Mouse (Mus musculus): ENCODE results near the gene Tpd52l2. TPM values are rescaled to one million over a fixed set of nuclear protein-coding genes. Genes with fewer than 3 reads are reported as not detected.
A peak's percentile ranks its signal among the peaks of the same experiment; 100 is the strongest.

The Tpd52l2 gene
- polyA plus RNA-seq, 1 experiment from 2014 or later = 88.2 TPM

DNA sequence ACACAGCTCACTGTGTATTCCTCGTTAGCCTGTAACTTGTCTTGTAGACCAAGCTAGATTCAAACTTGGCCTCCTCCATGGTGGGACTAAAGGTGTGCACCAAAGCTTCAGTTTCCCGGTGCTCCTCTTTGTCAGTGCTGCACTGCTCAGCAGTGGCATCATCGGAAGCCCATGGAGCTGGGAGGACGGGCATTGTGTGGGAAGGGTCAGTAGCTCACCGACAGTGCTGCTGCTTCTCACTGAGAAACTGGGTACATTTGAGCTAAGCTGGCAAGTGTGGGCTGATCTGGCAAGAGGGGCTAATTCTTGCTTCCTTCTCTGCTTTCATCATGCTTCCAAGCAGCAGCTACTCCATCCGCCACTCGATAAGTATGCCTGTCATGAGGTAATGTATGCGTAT is 14.3 kb downstream of the Tpd52l2 start:
- Histone ChIP-seq H3K4me2 (replicated peaks; ENCODE audit: low read depth) (no peak overlapping the region), H3K9me3 (ENCODE audit: control insufficient read depth) (no peaks in the 10 kb centered on the region), H3K27me3 (replicated peaks; ENCODE audit: control insufficient read depth, insufficient read depth, low read length) (no peaks in the 10 kb centered on the region), H3K4me3 (ENCODE audit: low read depth, low read length) (no peak overlapping the region), H3K9ac (ENCODE audit: low read depth, low read length) (no peak overlapping the region), H3K4me1 (replicated peaks; ENCODE audit: control insufficient read depth, insufficient read depth, low read length) (no peaks in the 10 kb centered on the region), H3K36me3 (ENCODE audit: control insufficient read depth, insufficient read depth) (peaks cover 82% of the 10 kb centered on the region), H3K27ac (ENCODE audit: low read depth, low read length) (no peak overlapping the region)
- no peak for ATAC-seq
- no peak for TF ChIP-seq CTCF (IDR thresholded peaks at IDR 0.05; ENCODE audit: low read depth)
- 96% methylated on average over 8 of the region's 8 CpGs for WGBS

DNA sequence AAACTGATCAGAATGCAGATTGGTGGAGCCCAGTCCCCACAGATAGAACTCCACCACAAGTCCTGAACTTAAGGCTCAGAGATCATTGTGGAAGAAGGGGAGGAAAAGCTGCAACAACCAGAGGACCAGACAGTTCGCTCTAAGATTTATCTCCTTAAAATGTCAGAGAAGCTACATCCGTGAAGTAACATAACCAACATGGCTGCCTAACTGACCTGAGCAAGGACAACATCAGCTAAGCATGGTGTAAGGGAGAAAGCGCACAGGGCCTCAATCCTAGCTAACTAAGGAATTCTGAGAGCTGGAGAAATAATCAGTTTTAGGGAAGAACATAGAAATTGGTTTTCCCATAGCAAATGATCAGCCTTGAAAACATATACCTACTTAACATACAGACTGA is 22.3 kb downstream of the Tpd52l2 start:
- Histone ChIP-seq H3K9ac (ENCODE audit: low read depth, low read length) (peak overlapping the region; percentile 83; the same call in 1 of the 2 replicates), H3K4me3 (ENCODE audit: low read depth, low read length) (peak overlapping the region; percentile 65)
- TF ChIP-seq CTCF (IDR thresholded peaks at IDR 0.05; ENCODE audit: low read depth) = no peak

DNA sequence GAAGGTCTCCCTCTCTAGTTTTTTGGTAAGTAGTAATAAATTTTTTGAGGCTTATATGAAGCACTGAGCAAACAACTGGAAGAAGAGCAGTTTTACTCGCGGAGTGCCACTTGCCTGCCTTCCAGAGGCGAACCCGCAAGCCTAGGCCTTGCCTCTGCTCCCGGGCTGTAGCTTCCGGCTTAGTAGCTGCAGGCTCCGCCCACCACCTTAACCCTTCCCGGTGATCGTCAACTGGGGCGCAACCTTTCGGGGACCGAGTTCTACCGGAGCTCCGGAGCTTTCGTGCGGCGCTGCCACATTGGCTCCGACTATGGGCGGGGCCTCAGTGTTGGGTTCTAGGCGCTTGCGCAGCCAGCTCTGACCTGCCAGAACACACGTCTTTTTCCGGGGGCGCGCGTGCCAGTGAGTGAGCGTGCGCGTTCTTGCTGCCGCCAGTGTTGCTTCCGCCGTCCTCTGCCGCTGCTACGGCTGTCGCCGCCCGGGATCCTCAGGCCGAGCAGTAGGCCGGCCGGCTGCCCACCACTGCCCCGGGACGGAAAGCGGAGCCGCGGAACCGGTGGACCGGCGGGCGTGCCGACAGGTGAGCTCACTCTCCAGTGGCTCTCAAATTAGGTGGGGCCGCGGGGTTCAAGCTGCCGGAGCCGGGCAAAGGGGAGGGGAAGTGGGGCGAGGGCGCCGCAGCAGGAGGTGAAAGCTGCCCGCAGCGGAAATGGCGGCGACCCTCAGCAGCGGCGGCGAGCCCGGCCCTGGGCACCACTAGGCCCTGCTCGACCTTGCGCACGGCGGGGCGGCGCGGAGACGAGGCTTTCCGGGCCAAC is 23.4 kb downstream of the Tpd52l2 start, which contains the start of gene Dnajc5:
TSS of gene Dnajc5 (plus strand) at position 368 of the 818 bp plus-strand sequence.
- peak within 1 kb of the TSS; percentile 69 for H3K4me2 ChIP-seq (replicated peaks; ENCODE audit: low read depth)
- H3K36me3 ChIP-seq (ENCODE audit: control insufficient read depth, insufficient read depth) = peaks cover 20% of the 10 kb centered on the region
- peak within 1 kb of the TSS; percentile 65 for H3K4me3 ChIP-seq (ENCODE audit: low read depth, low read length)
- peak within 1 kb of the TSS; percentile 83 for H3K9ac ChIP-seq (ENCODE audit: low read depth, low read length)
- peak; percentile 97 for ATAC-seq
- H3K27me3 ChIP-seq (replicated peaks; ENCODE audit: control insufficient read depth, insufficient read depth, low read length) = no peaks in the 10 kb centered on the region
- WGBS = under 1% methylated on average over 74 of the region's 74 CpGs
- no peaks in the 10 kb centered on the region for H3K9me3 ChIP-seq (ENCODE audit: control insufficient read depth)
- H3K4me1 ChIP-seq (replicated peaks; ENCODE audit: control insufficient read depth, insufficient read depth, low read length) = peaks cover 9% of the 10 kb centered on the region; the same call in 1 of the 2 replicates
- TF ChIP-seq CTCF (IDR thresholded peaks at IDR 0.05; ENCODE audit: low read depth) = 0 out of 2 replicates have a peak, but pooled peaks have one; percentile 2
- peak within 1 kb of the TSS; percentile 93 for H3K27ac ChIP-seq (ENCODE audit: low read depth, low read length)

More for the DNA sequence above, 22.3 kb downstream of the Tpd52l2 start:
- Histone ChIP-seq H3K9me3 (ENCODE audit: control insufficient read depth) (no peaks in the 10 kb centered on the region), H3K4me1 (replicated peaks; ENCODE audit: control insufficient read depth, insufficient read depth, low read length) (peaks cover 9% of the 10 kb centered on the region; the same call in 1 of the 2 replicates), H3K27ac (ENCODE audit: low read depth, low read length) (peak overlapping the region; percentile 93), H3K27me3 (replicated peaks; ENCODE audit: control insufficient read depth, insufficient read depth, low read length) (no peaks in the 10 kb centered on the region), H3K36me3 (ENCODE audit: control insufficient read depth, insufficient read depth) (peaks cover 29% of the 10 kb centered on the region), H3K4me2 (replicated peaks; ENCODE audit: low read depth) (peak overlapping the region; percentile 69)
- WGBS = 74% methylated on average over 3 of the region's 3 CpGs
- no peak for ATAC-seq

DNA sequence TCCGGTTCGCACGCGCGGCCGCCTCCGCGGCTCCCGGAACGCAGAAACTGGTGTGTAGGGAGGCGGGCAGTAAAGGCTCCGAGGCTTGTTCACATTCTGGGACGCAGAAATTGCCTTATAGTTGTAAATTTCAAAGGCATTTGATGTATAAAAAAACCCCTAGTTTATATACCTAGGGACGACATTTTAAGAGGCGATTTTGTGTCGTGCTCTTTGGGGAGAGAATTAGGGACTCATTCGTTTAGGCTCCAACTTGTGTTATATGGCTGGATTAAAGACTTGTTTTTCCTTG is 23.9 kb downstream of the Tpd52l2 start:
- Histone ChIP-seq H3K9me3 (ENCODE audit: control insufficient read depth) (no peaks in the 10 kb centered on the region), H3K4me1 (replicated peaks; ENCODE audit: control insufficient read depth, insufficient read depth, low read length) (peaks cover 9% of the 10 kb centered on the region; the same call in 1 of the 2 replicates), H3K9ac (ENCODE audit: low read depth, low read length) (peak overlapping the region; percentile 83), H3K4me2 (replicated peaks; ENCODE audit: low read depth) (peak overlapping the region; percentile 69), H3K4me3 (ENCODE audit: low read depth, low read length) (peak overlapping the region; percentile 65), H3K36me3 (ENCODE audit: control insufficient read depth, insufficient read depth) (peaks cover 17% of the 10 kb centered on the region), H3K27ac (ENCODE audit: low read depth, low read length) (peak overlapping the region; percentile 93), H3K27me3 (replicated peaks; ENCODE audit: control insufficient read depth, insufficient read depth, low read length) (no peaks in the 10 kb centered on the region)
- ATAC-seq = no peak
- under 1% methylated on average over 17 of the region's 17 CpGs for WGBS
- no peak for TF ChIP-seq CTCF (IDR thresholded peaks at IDR 0.05; ENCODE audit: low read depth)

DNA sequence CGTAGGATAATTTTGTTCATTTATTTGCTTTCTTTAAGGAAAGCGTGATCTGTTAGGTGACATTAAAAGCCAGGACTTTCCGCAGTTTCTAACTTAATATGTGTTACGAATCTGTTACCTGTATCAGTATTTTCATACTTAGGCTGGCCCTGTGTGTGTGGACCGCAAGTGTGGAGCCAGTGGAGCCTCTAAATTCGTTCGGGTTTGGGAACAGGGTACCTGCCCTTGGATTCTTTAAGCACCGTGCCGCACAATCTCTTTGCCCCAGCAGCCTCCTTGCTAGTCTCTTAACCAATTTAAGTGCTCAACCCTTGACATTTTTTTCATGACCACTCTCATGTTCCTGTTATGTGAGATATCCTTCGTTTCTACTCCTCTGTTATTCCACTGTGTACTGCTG is 24.5 kb downstream of the Tpd52l2 start:
- Histone ChIP-seq H3K9ac (ENCODE audit: low read depth, low read length) (peak overlapping the region; percentile 83), H3K27me3 (replicated peaks; ENCODE audit: control insufficient read depth, insufficient read depth, low read length) (no peaks in the 10 kb centered on the region), H3K27ac (ENCODE audit: low read depth, low read length) (no peak overlapping the region), H3K4me3 (ENCODE audit: low read depth, low read length) (peak overlapping the region; percentile 65), H3K9me3 (ENCODE audit: control insufficient read depth) (no peaks in the 10 kb centered on the region), H3K36me3 (ENCODE audit: control insufficient read depth, insufficient read depth) (peaks cover 11% of the 10 kb centered on the region), H3K4me1 (replicated peaks; ENCODE audit: control insufficient read depth, insufficient read depth, low read length) (peaks cover 9% of the 10 kb centered on the region; the same call in 1 of the 2 replicates), H3K4me2 (replicated peaks; ENCODE audit: low read depth) (peak overlapping the region; percentile 69)
- no peak for TF ChIP-seq CTCF (IDR thresholded peaks at IDR 0.05; ENCODE audit: low read depth)
- WGBS = 26% methylated on average over 10 of the region's 10 CpGs
- no peak for ATAC-seq

DNA sequence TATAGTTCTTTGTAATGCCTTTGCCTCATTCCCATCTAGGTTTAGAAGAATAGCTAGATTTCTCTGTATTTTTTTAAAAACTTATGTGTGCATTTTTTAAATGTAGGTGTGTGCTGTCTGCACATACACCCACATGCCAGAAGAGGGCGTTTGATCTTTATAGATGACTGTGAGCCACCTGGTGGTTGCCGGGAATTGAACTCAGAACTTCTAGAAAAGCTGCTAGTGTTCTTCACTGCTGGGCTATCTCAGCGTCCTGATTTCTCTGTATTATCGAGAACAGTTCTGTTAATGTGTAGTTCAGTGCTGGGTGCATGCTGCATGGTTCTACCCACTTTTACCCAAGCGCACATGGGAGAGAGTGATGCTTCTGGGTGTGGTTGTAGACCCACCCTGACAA is 25.9 kb downstream of the Tpd52l2 start:
- WGBS = 76% methylated on average over 5 of the region's 5 CpGs

More for the DNA sequence above, 25.9 kb downstream of the Tpd52l2 start:
- peaks cover 3% of the 10 kb centered on the region; the same call in 1 of the 2 replicates for H3K36me3 ChIP-seq (ENCODE audit: control insufficient read depth, insufficient read depth)
- H3K4me1 ChIP-seq (replicated peaks; ENCODE audit: control insufficient read depth, insufficient read depth, low read length) = peaks cover 9% of the 10 kb centered on the region; the same call in 1 of the 2 replicates
- no peak overlapping the region for H3K4me3 ChIP-seq (ENCODE audit: low read depth, low read length)
- H3K27me3 ChIP-seq (replicated peaks; ENCODE audit: control insufficient read depth, insufficient read depth, low read length) = no peaks in the 10 kb centered on the region
- peak overlapping the region; percentile 69; the same call in 1 of the 2 replicates for H3K4me2 ChIP-seq (replicated peaks; ENCODE audit: low read depth)
- H3K9me3 ChIP-seq (ENCODE audit: control insufficient read depth) = no peaks in the 10 kb centered on the region
- peak; percentile 74 for TF ChIP-seq CTCF (IDR thresholded peaks at IDR 0.05; ENCODE audit: low read depth)
- no peak overlapping the region for H3K9ac ChIP-seq (ENCODE audit: low read depth, low read length)
- no peak overlapping the region for H3K27ac ChIP-seq (ENCODE audit: low read depth, low read length)
- ATAC-seq = no peak

All from intestine, postnatal 0 days (tissue).